Mouse (Mus musculus) kidney, postnatal 10 days (tissue): ENCODE data around the gene Gm3448.
"Not testable (repeated sequence)": the region's sequence is repeated elsewhere in the genome, so short reads cannot be mapped to it uniquely, and the experiment has no call there.

Source experiments
- DNase-seq: peaks from one replicate; pipeline ENCODE4 v3.0.0; 2021; ENCODE audit warnings: mixed read lengths

The Gm3448 gene

DNA sequence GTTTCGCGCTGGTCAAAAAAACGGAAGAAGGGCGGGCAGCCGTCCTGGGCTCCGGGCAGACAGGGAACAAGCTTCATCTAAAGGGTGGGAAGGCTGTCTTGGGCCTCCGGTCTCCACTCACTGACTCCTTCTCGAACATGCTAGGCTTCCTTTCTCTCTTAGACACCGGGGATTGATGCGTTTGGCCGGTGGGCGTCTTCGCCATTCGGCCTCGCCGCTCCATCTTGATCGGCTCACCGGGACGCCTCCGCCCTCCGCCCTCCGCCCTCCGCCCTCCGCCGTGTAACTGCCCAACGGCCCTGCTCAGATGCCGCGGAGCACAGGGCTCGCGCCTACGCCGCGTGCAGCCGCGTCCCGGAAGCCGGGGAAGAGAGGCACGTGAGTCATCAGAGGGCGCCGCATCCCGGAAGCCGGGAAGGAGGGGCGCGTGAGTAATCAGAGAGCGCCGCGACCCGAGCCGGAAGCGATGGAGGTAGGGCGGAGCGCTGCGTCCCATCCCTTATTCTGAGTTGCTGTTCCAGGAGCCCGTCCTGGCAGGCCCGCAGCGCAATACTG, at the start of gene Gm3448, which contains the start of the genes Ermard and Tcte3:
Gene Gm3448, minus strand, starts transcription at position 363 of the 555 bp plus-strand sequence.
Gene Ermard, plus strand, starts transcription at position 34 of the 555 bp plus-strand sequence.
Gene Tcte3, minus strand, starts transcription at position 314 of the 555 bp plus-strand sequence.
- peak; percentile 49 for DNase-seq

DNA sequence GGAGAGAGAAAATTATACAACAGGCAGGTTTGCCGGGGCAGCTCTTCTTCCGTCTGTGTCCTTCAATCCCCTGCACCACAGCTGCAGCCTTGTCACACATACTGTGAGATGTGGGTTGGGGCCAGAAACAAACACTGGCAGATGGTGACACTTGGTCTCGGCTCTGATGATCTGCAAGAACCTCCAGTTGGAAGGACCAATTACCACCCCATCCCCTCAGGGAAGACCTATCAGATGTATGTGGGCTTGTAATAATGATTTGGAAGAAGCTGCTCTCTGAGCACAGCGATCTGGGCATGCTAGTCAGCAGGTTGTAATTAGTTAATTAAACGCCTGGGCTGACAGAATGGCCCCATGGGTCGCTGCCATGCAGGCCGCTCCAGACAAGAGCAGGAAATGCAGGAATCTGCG, 47.3 kb upstream of the Gm3448 start:
- no peak for DNase-seq

DNA sequence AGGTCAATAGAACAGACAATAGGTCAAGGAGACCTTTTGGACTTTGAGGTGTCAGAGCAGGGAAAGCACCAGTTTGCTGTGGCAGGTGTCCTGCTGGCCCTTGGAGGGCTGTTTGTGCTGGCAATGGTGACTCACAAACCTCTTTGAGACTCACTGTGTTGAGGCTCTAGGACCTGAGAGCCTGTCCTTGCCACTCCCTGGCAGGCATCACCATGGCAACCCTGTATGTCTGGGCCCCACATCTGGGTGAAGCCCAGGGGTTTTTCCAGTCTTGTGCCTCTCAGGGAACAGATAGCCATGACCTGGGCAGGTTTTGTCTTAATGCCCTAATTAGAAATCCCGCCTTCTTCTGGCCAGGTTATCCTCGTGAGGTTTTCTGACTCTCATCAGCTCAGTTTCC, 46.8 kb upstream of the Gm3448 start:
- no peak for DNase-seq

DNA sequence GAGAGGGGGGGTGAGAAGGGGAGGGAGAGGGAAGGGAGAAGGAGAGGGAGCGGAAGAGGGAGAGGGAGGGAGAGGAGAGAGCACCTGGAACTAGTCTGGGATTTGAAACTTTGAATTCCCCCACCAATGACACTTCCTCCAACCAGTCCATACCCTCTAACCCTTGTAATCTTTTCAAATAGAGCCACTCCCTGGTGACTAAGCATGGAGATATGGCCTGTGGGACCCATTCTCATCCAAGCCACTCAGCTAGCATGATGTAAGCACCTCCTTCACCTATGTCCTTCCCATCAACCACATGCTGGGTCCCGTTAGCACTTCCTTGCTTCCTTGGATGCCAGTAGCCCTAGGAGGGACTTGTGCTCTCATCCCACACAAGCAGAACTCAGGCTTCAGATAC, 43.7 kb upstream of the Gm3448 start:
- no peak for DNase-seq

DNA sequence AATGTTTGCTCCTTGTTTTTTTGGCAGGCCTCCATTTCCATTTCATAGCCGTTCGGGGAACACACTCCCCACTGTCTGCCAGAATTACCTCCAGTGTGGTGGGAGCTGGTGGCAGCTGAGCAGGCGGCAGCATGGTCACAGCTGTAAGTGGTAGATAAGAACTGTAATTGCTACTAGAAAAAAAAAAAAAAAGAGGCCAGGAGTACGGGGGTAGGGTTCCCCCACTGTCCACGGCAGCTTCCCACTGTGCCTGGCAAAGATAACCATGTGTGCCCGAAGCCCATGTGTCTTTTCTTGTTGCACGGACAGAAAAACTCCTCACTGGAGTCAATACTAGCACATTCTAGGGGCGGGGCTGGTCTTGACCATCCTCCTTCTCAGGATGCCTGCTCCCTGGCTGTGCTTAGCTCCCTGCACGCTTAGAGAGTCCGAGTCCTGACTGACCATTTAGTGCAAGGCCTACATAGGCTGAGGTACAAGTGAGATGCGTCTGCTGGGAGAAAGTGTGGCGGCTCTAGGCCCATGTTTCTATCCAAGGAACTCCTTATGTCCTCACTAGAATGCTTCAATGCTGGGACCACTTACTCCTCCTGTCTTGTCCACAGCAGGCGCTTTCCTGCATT, 43.0 kb upstream of the Gm3448 start:
- DNase-seq: no peak

DNA sequence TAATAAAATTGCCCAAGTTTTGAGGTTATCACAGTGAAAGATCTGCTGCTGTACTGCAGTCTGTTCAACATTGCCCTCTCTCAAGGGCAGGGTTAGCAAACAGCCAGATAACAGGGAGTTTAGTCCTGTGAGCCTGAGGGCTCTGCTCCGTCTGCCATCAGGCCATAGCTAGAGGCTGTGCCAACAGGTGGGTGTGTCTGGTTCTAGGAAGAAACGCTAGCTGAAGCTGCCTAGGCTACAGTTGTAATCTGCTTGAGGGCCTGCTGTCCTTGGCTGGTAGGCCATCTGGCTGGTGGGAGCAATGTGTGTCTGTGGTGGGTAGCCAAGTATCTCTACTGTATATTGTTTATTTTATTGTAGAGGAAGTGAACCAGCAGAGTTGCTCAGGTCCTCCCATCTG, 36.2 kb upstream of the Gm3448 start:
- no peak for DNase-seq

DNA sequence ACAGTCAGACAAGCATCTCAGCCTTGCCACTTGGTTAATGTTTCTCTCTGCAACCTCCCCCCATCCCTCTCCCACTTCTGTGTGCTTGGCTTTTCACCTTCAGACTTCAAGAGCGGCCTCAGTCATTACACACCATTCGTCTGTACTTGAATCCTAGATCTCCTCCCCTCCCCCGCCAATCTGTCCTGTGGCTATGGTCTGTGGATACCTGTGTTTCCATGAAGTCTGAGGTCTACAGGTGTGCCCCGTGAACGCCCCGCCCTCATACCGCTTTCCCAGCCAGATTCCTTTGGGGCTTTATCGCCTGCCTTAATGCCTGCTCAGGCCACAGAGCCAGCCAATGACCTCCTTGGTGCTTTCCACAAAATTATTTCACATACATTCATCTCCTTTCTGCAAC, 33.7 kb upstream of the Gm3448 start:
- peak; percentile 48 for DNase-seq

DNA sequence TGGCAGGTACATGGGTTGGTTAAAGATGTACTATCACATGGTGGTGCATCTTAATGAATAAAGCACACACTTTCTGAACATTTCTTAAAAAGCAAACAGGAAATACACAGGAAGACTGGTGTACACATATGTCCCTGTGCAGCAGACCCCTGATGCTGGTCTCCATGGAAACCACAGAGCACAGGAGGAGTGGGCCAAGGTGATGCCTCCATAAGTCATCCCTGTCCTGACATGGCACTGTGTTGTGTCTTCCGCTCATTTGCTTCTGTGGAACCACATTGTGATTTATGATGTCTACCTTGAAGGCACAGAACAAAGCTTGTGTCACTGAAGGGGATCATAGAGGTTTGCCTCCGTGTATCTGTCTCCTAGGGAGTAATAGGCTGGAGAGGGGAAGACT, 30.9 kb upstream of the Gm3448 start:
- no peak for DNase-seq

DNA sequence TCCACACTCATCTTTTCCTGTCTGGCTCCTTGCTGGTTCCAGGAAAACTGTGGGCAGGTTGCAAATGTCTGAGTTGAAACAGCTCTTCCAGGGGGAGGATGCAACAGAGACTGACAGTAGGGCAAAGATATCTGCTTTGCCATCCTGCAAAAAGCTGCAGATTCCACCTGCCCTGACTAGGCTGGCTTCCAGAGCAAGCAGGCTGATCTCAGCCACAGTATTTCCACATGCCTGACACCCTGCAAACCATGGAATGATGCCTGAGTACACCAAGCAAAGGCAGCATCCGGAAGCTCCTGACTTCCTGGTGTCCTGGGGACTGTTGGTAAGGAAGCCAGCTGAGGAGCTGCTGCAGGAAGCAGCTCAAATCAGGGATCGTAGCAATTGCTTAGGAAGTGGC, 27.8 kb upstream of the Gm3448 start:
- DNase-seq: peak; percentile 47

DNA sequence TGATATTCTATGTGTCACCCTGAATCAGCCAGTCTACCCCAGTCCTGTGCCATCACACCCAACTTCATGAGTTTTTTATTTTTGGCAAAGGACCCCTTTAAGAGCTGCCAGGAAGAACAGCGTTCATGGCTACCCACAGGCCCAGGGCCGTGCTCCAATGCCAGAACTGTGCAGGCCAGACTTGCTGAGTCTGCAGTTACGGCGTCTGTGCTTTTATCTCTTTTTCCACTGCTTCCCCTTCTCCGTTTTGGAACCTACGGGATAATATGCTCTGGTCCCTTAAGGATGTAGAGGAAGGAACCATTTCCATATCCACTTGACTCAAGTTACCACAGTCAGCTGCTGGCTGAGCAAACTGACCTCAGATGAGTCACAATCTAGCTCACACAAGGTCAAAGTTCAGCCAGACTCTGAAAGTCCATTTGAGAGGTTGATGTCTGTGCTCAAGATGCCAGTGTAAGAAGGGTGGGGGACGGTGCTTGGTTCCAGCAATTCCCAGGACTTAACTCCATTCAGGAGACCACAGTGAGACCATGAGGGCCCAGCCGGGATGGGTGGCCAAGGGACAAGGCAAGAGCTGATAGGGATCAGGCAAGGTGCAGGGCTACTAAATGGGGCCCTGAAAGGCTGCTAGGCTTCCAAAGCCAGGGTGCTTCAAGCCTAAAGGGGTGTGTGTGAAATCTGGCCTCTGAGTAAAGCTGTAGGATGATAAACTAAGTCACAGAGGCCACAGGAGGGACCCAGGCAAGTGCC, 26.9 kb upstream of the Gm3448 start:
- no peak for DNase-seq

DNA sequence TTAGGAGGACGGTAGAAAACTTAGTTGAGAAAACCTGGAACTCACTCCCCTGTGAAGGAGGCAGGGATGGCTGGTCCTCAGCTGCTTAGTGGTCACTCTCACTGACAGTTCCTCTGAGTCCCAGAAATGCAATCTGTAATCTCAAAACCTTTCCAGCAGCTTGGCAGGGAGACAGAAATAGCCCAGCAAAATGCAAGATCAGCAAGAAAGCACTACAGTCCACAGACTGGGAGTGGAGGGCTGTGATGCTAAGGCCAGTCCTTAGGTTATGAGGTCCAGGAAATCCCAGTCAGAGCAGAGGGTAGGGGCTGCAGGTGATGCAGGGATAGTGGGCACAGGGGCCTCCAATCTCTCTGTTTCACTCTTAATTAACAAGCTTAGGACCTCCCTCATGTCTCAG, 25.6 kb upstream of the Gm3448 start:
- peak; percentile 47 for DNase-seq

DNA sequence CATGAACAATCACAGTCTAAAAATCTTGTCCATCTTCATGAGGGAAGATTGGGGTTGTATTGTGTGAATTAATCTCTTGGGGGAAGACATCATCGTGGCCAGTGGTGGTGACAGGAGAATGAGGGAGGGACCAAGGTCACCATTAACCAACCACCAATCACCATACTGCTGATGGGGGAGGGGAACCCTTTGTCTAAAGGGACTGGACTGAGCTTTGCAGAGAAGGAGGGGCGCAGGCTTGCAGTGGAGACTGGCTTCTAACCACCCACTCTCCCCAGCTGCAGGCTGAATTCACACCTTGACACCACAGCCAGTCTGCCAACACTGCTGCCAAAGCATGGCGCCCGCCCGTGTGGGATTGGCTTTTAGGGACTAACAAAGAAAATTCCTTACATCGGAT, 24.7 kb upstream of the Gm3448 start:
- peak; percentile 40 for DNase-seq

DNA sequence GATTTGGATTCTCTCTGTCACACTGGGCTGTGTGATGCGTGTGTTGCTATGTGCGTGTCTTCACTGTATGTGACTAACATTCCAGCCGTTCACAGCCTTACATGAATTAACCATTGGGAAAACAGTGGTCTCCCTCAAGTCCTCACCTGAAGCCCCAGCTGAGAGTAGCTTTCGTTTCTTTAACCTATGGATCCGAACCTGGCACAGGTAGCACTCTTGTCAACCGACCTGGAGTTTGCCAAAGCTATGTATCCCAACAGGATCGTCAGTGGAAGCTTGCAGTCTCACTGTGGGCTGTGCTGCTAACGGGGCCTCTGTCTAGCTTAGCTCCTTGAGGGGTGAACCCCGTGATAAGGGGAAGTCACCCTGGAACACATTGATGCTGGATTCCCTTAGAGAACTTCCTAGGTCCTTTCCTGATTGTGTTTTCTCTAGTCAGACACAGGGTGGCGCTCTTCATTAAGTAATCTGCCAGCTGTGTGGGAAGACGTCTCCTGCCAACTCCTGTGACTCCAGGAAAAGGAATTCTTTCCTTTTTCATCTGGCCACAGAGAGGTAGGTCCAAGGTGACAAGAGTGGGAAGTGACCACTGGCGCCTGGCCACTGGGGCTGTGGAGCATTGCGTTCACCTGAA, 24.2 kb upstream of the Gm3448 start:
- peak; percentile 77 for DNase-seq

DNA sequence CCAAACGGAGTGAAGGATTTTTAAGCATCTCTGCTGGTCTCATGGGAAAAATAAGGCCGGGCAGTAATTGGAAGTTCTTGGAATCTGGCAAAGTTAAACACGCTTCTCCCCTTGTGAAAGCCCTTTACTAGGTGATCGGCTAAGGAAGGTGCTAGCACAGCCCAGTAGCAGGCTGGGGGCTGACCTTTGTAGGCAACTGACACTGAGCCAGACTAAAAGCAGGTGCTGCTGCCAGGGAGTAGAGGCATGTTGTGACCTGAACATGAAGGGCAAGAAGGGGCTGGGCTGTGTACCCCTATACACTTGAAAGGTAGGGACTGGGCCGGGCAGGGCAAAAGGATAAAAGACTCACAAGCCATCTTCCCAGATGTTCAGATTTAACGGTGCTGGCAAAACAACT, 19.0 kb upstream of the Gm3448 start:
- DNase-seq: no peak

DNA sequence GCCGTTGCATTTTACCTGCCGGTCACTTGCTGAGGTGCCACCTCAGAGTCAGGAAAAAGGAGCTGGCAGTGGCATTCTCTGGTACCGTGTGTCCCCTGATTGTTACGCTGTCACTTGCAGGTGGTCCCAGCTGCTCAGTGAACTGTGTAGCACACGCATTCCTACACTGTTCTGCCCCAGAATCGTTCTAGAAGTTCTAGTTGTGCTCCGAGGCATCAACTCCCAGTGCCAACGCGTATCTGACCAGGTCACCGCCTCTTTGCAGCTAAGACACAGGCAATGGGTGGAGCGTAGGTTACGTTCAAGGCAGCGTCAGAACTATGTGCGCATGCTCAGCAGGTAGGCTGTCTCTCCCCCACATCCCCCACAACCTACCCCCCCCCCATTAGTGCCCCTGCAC, 18.3 kb upstream of the Gm3448 start:
- DNase-seq: no peak

DNA sequence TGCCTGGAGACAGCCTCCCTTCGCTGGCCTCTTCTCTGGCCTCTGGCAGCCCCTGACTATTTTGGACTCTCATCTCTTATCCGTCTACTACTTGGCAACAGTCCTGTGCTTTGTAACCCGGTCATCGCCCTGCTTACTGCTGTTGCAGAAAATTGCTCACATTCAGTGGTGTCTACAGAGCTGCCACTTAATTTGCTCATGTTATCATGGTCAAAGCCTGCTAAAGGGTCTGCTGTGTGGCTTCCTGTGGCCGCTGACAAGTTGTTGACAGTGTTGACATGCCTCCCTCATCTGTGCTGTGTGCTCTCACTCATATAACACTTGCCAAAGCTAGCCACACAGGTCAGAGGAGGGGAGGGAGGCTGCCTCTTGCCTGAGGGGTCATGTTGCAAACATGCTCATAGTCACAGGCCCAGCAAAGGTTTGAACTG, 16.8 kb upstream of the Gm3448 start:
- peak; percentile 12 for DNase-seq

DNA sequence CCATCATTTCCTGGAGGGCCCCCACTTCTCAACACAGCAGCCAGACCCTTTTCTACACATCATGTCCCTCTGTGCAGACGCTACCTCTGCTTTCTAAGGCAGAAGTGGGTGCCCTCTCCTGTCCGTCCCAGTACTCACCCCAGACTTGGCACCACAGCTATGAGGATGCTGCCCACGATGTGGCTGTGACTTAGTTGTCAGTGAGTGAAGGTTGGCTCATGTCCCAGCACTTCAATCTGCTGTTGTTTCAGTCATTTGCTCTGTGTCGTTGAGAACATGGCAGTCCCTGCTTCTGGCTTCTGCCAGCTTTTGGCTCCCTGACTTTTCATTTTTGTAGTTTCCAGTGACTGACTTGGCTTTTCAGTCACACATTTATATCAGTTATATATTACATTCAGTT, 14.6 kb upstream of the Gm3448 start:
- DNase-seq: peak; percentile 3

DNA sequence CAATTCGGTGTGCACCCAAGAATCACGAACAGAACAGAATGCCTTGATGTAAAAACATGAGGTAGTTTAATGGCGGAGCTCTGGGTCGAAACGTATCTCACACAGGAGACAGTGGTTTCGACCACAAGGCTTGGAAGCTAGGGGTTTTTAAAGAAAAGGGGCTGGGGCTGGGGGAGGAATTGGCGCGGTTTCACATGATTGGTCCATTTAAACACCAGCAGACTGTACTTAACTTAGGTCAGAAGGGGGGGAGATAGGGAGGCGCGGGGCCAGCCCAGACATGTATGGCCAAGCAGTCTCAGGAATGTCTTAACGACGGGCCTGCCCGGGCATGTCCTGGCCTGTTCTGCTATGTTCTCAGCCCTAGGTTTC, 12.5 kb upstream of the Gm3448 start:
- DNase-seq: peak; percentile 3

DNA sequence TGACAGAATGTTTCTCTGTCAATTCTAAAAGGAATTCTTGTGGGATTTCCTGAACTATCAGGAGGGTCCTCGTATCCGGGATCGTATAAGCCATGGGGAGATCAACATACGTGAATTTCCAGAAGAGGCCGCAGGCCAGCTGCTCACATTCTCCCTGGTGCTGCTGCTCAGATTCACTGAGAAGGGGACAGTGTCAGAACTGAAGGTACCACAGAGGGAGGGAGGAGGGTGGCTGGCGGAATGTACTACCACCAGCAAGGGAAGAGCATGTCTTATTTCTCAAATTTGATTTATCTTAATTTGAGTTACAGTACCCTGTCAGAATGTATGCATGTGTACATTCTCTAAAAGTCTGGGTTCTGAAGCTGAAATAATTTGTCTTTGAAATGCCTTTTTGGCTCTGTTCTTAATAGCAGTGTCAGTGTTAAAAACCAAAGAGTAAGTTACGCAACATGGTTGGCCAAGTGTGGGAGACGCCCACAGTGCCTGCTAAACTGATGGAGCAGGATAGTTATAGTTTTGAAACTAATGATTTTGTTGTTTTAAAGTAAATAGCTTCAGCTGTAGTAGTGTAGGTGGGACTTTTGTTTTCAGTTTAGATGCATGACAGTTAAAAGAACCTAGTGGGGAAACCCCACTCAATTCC, 12.0 kb upstream of the Gm3448 start:
- DNase-seq: not testable (repeated sequence)

DNA sequence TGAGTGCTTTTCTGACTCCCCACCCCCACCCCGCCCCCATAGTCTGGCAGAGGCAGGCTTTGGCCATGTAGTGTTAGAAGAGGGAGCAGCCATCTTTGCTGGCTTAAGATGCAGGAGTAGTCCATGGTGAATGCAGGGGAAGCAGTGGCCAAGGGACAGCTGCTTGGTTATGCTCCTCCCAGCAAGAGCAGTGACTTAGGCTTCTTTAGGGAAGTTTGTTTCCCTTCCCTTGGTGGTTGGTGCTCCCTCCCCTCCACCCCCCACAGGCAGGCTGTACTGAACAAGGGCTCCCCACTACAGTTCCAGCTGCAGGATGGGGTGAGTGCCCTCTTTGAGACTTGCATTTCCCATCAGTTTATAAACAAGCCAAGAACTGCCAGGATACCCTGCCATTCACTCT, 11.4 kb upstream of the Gm3448 start:
- DNase-seq: not testable (repeated sequence)

DNA sequence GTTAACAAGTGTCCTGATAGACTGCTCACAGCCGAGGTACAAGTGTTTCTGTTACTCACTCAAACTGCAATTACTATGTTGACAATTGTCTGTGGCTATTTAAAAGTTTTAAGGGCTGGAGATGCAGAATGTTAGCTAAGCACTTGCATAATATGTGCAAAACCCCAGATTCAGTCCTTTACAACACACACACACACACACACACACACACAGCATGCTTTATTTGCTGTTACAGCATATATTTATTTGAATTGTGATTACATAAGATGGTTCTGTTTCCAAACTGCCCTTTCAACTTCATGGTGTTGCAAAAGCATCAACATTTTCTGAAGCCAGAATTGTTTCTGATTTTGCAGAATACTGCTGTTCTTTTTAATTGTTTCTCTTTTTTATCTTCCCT, 9.0 kb upstream of the Gm3448 start:
- not testable (repeated sequence) for DNase-seq

DNA sequence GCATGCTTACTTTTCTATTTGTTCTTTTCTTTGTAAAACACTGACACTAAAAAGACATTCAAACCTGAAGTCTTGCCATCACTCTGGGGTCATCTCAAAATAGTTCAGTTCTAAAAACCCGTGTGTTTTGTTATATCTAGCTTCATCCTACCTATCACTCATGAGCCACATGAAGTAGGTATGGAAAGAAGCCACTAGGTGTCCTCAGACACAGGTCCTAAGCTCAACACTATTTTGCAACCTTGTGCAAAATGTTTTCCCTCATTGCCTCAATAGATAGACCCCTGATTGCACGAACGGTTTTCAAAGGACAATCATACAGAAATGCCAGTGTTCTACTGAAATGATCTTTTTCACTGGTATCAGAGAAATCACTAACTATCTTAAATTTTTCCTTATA, 882 bp downstream of the Gm3448 start:
- DNase-seq: not testable (repeated sequence)

DNA sequence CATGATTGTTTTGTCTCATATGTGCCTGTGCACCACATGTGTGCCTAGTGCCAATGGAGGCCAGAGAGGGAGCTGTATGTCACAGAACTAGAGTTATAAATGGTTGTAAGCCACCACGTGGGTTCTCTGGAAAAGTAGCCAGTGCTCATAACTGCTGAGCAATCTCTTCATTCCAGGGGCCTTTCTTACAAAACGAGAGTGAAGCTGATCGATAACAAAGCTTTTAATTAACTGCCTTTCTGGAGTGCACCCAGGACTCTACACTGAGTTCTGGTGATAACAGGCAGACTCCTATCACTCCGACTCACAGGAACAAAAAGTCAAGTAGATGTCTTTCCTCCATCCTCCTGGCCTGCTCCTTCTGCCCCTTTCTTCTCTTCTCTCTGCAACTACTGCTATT, 9.9 kb downstream of the Gm3448 start:
- DNase-seq: not testable (repeated sequence)
